Mouse (Mus musculus): Measurements from ENCODE around the gene Evi2a. TPM values are rescaled to one million over a fixed set of nuclear protein-coding genes. Genes with fewer than 3 reads are reported as not detected.

Gene Evi2a
- polyA plus RNA-seq (2016; fragmentation: Nextera tagmentation; extraction: Ambion mirVana), result 1.7 and 2.7 TPM in 2 replicates

GRCm38 (mm10) chr11:79530333-79530761, at the start of gene Evi2a, which contains the start of gene Evi2:
TSS of gene Evi2a (minus strand) at chr11:79530609.
TSS of gene Evi2 (minus strand) at chr11:79530589.
- DNase-seq (ENCODE audit: low spot score), result no peak
- Histone ChIP-seq H3K4me3 (no peak within 1 kb of the TSS), H3K27ac (replicated peaks) (no peak within 1 kb of the TSS), H3K9me3 (replicated peaks) (no peaks in the 10 kb centered on the region), H3K4me1 (peaks cover 16% of the 10 kb centered on the region), H3K36me3 (peaks cover 34% of the 10 kb centered on the region), H3K27me3 (ENCODE audit: low read depth, poor library complexity, severe bottlenecking) (no peaks in the 10 kb centered on the region)
- WGBS, result 90% methylated on average over 7 of the region's 7 CpGs

GRCm38 (mm10) chr11:79577741-79578140, 47.3 kb upstream of the Evi2a start:
- Histone ChIP-seq H3K4me1 (no peaks in the 10 kb centered on the region), H3K36me3 (peaks cover 62% of the 10 kb centered on the region), H3K27me3 (ENCODE audit: low read depth, poor library complexity, severe bottlenecking) (no peaks in the 10 kb centered on the region), H3K9me3 (replicated peaks) (no peaks in the 10 kb centered on the region), H3K27ac (replicated peaks) (no peak overlapping the region), H3K4me3 (no peak overlapping the region)
- DNase-seq (ENCODE audit: low spot score), result peak; percentile 63
- WGBS, result 53% methylated on average over 5 of the region's 5 CpGs

GRCm38 (mm10) chr11:79575383-79576073, 45.1 kb upstream of the Evi2a start:
- H3K36me3 ChIP-seq, result peaks cover 83% of the 10 kb centered on the region
- H3K27me3 ChIP-seq (ENCODE audit: low read depth, poor library complexity, severe bottlenecking), result no peaks in the 10 kb centered on the region
- WGBS, result 96% methylated on average over 14 of the region's 14 CpGs
- H3K4me3 ChIP-seq, result no peak overlapping the region
- DNase-seq (ENCODE audit: low spot score), result no peak
- no peaks in the 10 kb centered on the region for H3K9me3 ChIP-seq (replicated peaks)
- H3K27ac ChIP-seq (replicated peaks), result no peak overlapping the region
- H3K4me1 ChIP-seq, result no peaks in the 10 kb centered on the region

- peaks cover 91% of the 10 kb centered on the region for H3K36me3 ChIP-seq
- H3K27ac ChIP-seq (replicated peaks), result no peak overlapping the region
- H3K9me3 ChIP-seq (replicated peaks), result no peaks in the 10 kb centered on the region
- WGBS, result 69% methylated on average over 3 of the region's 3 CpGs
- no peak for DNase-seq (ENCODE audit: low spot score)
- H3K27me3 ChIP-seq (ENCODE audit: low read depth, poor library complexity, severe bottlenecking), result no peaks in the 10 kb centered on the region
- no peak overlapping the region for H3K4me3 ChIP-seq
- H3K4me1 ChIP-seq, result no peaks in the 10 kb centered on the region
Observed at GRCm38 (mm10) chr11:79573836-79574235, 43.4 kb upstream of the Evi2a start.

- DNase-seq (ENCODE audit: low spot score), result no peak
- Histone ChIP-seq H3K27me3 (ENCODE audit: low read depth, poor library complexity, severe bottlenecking) (no peaks in the 10 kb centered on the region), H3K27ac (replicated peaks) (no peak overlapping the region), H3K4me3 (no peak overlapping the region), H3K9me3 (replicated peaks) (0 out of 2 replicates have a peak, but pooled peaks cover 2% of the 10 kb centered on the region), H3K36me3 (peaks cover 97% of the 10 kb centered on the region), H3K4me1 (no peaks in the 10 kb centered on the region)
- 95% methylated on average over 2 of the region's 2 CpGs for WGBS
Observed at GRCm38 (mm10) chr11:79570319-79570718, 39.9 kb upstream of the Evi2a start.

GRCm38 (mm10) chr11:79568197-79568911, 37.9 kb upstream of the Evi2a start:
- Histone ChIP-seq H3K27ac (replicated peaks) (no peak overlapping the region), H3K4me1 (no peaks in the 10 kb centered on the region), H3K27me3 (ENCODE audit: low read depth, poor library complexity, severe bottlenecking) (no peaks in the 10 kb centered on the region), H3K36me3 (peaks cover 96% of the 10 kb centered on the region), H3K9me3 (replicated peaks) (0 out of 2 replicates have a peak, but pooled peaks cover 2% of the 10 kb centered on the region), H3K4me3 (no peak overlapping the region)
- 93% methylated on average over 11 of the region's 11 CpGs for WGBS
- no peak for DNase-seq (ENCODE audit: low spot score)

- DNase-seq (ENCODE audit: low spot score), result no peak
- H3K36me3 ChIP-seq, result peaks cover 98% of the 10 kb centered on the region
- no peak overlapping the region for H3K4me3 ChIP-seq
- 0 out of 2 replicates have a peak, but pooled peaks cover 2% of the 10 kb centered on the region for H3K9me3 ChIP-seq (replicated peaks)
- 55% methylated on average over 1 of the region's 1 CpGs for WGBS
- H3K27me3 ChIP-seq (ENCODE audit: low read depth, poor library complexity, severe bottlenecking), result no peaks in the 10 kb centered on the region
- H3K27ac ChIP-seq (replicated peaks), result no peak overlapping the region
- H3K4me1 ChIP-seq, result no peaks in the 10 kb centered on the region
Observed at GRCm38 (mm10) chr11:79566947-79567346, 36.5 kb upstream of the Evi2a start.

GRCm38 (mm10) chr11:79563493-79563892, 33.1 kb upstream of the Evi2a start:
- H3K4me1 ChIP-seq, result no peaks in the 10 kb centered on the region
- H3K4me3 ChIP-seq, result no peak overlapping the region
- H3K27ac ChIP-seq (replicated peaks), result no peak overlapping the region
- no peaks in the 10 kb centered on the region for H3K27me3 ChIP-seq (ENCODE audit: low read depth, poor library complexity, severe bottlenecking)
- H3K36me3 ChIP-seq, result peaks cover 97% of the 10 kb centered on the region
- no peak for DNase-seq (ENCODE audit: low spot score)
- 90% methylated on average over 7 of the region's 7 CpGs for WGBS
- 0 out of 2 replicates have a peak, but pooled peaks cover 2% of the 10 kb centered on the region for H3K9me3 ChIP-seq (replicated peaks)

- H3K4me3 ChIP-seq, result no peak overlapping the region
- WGBS, result 95% methylated on average over 4 of the region's 4 CpGs
- no peak overlapping the region for H3K27ac ChIP-seq (replicated peaks)
- no peaks in the 10 kb centered on the region for H3K27me3 ChIP-seq (ENCODE audit: low read depth, poor library complexity, severe bottlenecking)
- H3K4me1 ChIP-seq, result no peaks in the 10 kb centered on the region
- H3K36me3 ChIP-seq, result peaks cover 97% of the 10 kb centered on the region
- no peak for DNase-seq (ENCODE audit: low spot score)
- no peaks in the 10 kb centered on the region for H3K9me3 ChIP-seq (replicated peaks)
Observed at GRCm38 (mm10) chr11:79560536-79560935, 30.1 kb upstream of the Evi2a start.

- no peak overlapping the region for H3K27ac ChIP-seq (replicated peaks)
- DNase-seq (ENCODE audit: low spot score), result no peak
- no peaks in the 10 kb centered on the region for H3K9me3 ChIP-seq (replicated peaks)
- peaks cover 97% of the 10 kb centered on the region for H3K36me3 ChIP-seq
- 84% methylated on average over 1 of the region's 1 CpGs for WGBS
- no peak overlapping the region for H3K4me3 ChIP-seq
- no peaks in the 10 kb centered on the region for H3K4me1 ChIP-seq
- no peaks in the 10 kb centered on the region for H3K27me3 ChIP-seq (ENCODE audit: low read depth, poor library complexity, severe bottlenecking)
Observed at GRCm38 (mm10) chr11:79552622-79553021, 22.2 kb upstream of the Evi2a start.

GRCm38 (mm10) chr11:79536293-79536692, 5.9 kb upstream of the Evi2a start:
- WGBS, result 94% methylated on average over 3 of the region's 3 CpGs
- Histone ChIP-seq H3K36me3 (peaks cover 59% of the 10 kb centered on the region), H3K4me3 (no peak overlapping the region), H3K9me3 (replicated peaks) (no peaks in the 10 kb centered on the region), H3K4me1 (peaks cover 16% of the 10 kb centered on the region), H3K27me3 (ENCODE audit: low read depth, poor library complexity, severe bottlenecking) (no peaks in the 10 kb centered on the region), H3K27ac (replicated peaks) (no peak overlapping the region)
- DNase-seq (ENCODE audit: low spot score), result no peak

GRCm38 (mm10) chr11:79535554-79535953, 5.1 kb upstream of the Evi2a start:
- WGBS, result 91% methylated on average over 4 of the region's 4 CpGs
- Histone ChIP-seq H3K27ac (replicated peaks) (no peak overlapping the region), H3K9me3 (replicated peaks) (no peaks in the 10 kb centered on the region), H3K27me3 (ENCODE audit: low read depth, poor library complexity, severe bottlenecking) (no peaks in the 10 kb centered on the region), H3K4me1 (peaks cover 16% of the 10 kb centered on the region), H3K4me3 (no peak overlapping the region), H3K36me3 (peaks cover 54% of the 10 kb centered on the region)
- DNase-seq (ENCODE audit: low spot score), result no peak
